Mouse (Mus musculus) megakaryocyte, adult 5-6 weeks (primary cell): ENCODE results near the gene Sipa1. TPM values are rescaled to one million over a fixed set of nuclear protein-coding genes. Genes with fewer than 3 reads are reported as not detected.

Experiments used
- ATAC-seq: 2 replicates; pipeline ENCODE4 v1.8.0; 2016; ENCODE audit warnings: mild to moderate bottlenecking, inconsistent platforms; ENCODE audit not compliant: poor library complexity, severe bottlenecking
- total RNA-seq, 2 experiments: library from RNA; stranded (forward) in 1 of 2; stranded (reverse) in 1 of 2; fragments of 153-499, 151-499 nt in 1 of 2; fragments of 221-1000, 200-1000 nt in 1 of 2; gene quantifications; 2 replicates each; pipeline versions ENCODE4 v1.2.3 to v1.2.4; 2015 to 2017

Gene Sipa1
- total RNA-seq (2015) (50.8 and 65.8 TPM in 2 replicates), total RNA-seq (2017) (50.1 and 78.7 TPM in 2 replicates)

- ATAC-seq, result peak; percentile 86
Measured at GRCm38 (mm10) chr19:5662981-5663913, at the start of gene Sipa1. Gene Sipa1, minus strand, starts transcription at chr19:5663707.

- ATAC-seq, result no peak
Measured at GRCm38 (mm10) chr19:5713255-5713654, 49.7 kb upstream of the Sipa1 start.

GRCm38 (mm10) chr19:5711907-5712460 lies 48.5 kb upstream of the Sipa1 start:
- peak; percentile 77 for ATAC-seq

GRCm38 (mm10) chr19:5711218-5711617 lies 47.7 kb upstream of the Sipa1 start:
- peak; percentile 36; the same call in 1 of the 2 replicates for ATAC-seq

- no peak for ATAC-seq
Measured at GRCm38 (mm10) chr19:5710581-5710980, 47.1 kb upstream of the Sipa1 start.

- no peak for ATAC-seq
Measured at GRCm38 (mm10) chr19:5710068-5710467, 46.6 kb upstream of the Sipa1 start.

- peak; percentile 66 for ATAC-seq
Measured at GRCm38 (mm10) chr19:5704801-5705571, 41.5 kb upstream of the Sipa1 start.

GRCm38 (mm10) chr19:5704163-5704800 lies 40.8 kb upstream of the Sipa1 start, which contains the start of gene Kcnk7:
Gene Kcnk7, plus strand, starts transcription at chr19:5704367.
- peak; percentile 22; the same call in 1 of the 2 replicates for ATAC-seq

GRCm38 (mm10) chr19:5695849-5696462 lies 32.4 kb upstream of the Sipa1 start:
- ATAC-seq, result no peak

GRCm38 (mm10) chr19:5693801-5694200 lies 30.3 kb upstream of the Sipa1 start:
- ATAC-seq, result no peak

GRCm38 (mm10) chr19:5692913-5693396 lies 29.4 kb upstream of the Sipa1 start:
- no peak for ATAC-seq

- ATAC-seq, result peak; percentile 23
Measured at GRCm38 (mm10) chr19:5692086-5692912, 28.8 kb upstream of the Sipa1 start.

- no peak for ATAC-seq
Measured at GRCm38 (mm10) chr19:5691601-5692000, 28.1 kb upstream of the Sipa1 start.

- ATAC-seq, result no peak
Measured at GRCm38 (mm10) chr19:5690343-5690735, 26.8 kb upstream of the Sipa1 start.

GRCm38 (mm10) chr19:5689565-5690342 lies 26.2 kb upstream of the Sipa1 start:
- ATAC-seq, result peak; percentile 68

- no peak for ATAC-seq
Measured at GRCm38 (mm10) chr19:5689088-5689428, 25.6 kb upstream of the Sipa1 start.

- ATAC-seq, result peak; percentile 71
Measured at GRCm38 (mm10) chr19:5688200-5689087, 24.9 kb upstream of the Sipa1 start, which contains the start of the genes Map3k11 and Pcnx3. Gene Map3k11, plus strand, starts transcription at chr19:5688742. Gene Pcnx3, minus strand, starts transcription at chr19:5688908.
